Mouse (Mus musculus) heart, postnatal 0 days (tissue): ENCODE measurements at regions not wholly inside any gene's neighbourhood (a gene's known extent, or its start where the extent isn't known, plus 50 kb on each side); places are given as distances from the start of the nearest gene placed in this dataset.
"Not testable (repeated sequence)": the region's sequence is repeated elsewhere in the genome, so short reads cannot be mapped to it uniquely, and the experiment has no call there.

ENCODE experiments used
- ATAC-seq: fragments of 200-750 bp; cut with Nextera tagmentation; 2 replicates; pipeline ENCODE4 v1.8.0; 2017; ENCODE audit warnings: low read depth, moderate number of reproducible peaks, moderate library complexity; ENCODE audit not compliant: insufficient read depth
- DNase-seq: peaks from one replicate; pipeline ENCODE4 v3.0.0-alpha.2; 2016; ENCODE audit warnings: low spot score
- H3K27ac ChIP-seq: fragments of 300-500 bp; sonication (generic); 2 replicates; pipeline ENCODE4 v1.5.1; 2014; ENCODE audit warnings: low read depth, mild to moderate bottlenecking
- H3K27me3 ChIP-seq: fragments of 300-500 bp; sonication (generic); 2 replicates; pipeline ENCODE4 v1.6.1; 2014; ENCODE audit warnings: low read length, mixed read lengths; ENCODE audit not compliant: control insufficient read depth, insufficient read depth
- H3K36me3 ChIP-seq: fragments of 300-500 bp; sonication (generic); replicated peaks from 2 replicates; pipeline ENCODE4 v1.6.1; 2014; ENCODE audit warnings: low read length, mixed read lengths; ENCODE audit not compliant: control insufficient read depth, insufficient read depth
- H3K4me1 ChIP-seq: fragments of 300-500 bp; sonication (generic); 2 replicates; pipeline ENCODE4 v1.6.1; 2014; ENCODE audit warnings: antibody characterized with exemption; ENCODE audit not compliant: control insufficient read depth, insufficient read depth
- H3K4me2 ChIP-seq: fragments of 300-500 bp; sonication (generic); 2 replicates; pipeline ENCODE4 v1.6.1; 2014; ENCODE audit warnings: low read depth, mild to moderate bottlenecking, low read length, moderate library complexity
- H3K4me3 ChIP-seq: fragments of 300-500 bp; sonication (generic); 2 replicates; pipeline ENCODE4 v1.5.1; 2014; ENCODE audit warnings: low read depth, low read length
- H3K9ac ChIP-seq: fragments of 300-500 bp; sonication (generic); replicated peaks from 2 replicates; pipeline ENCODE4 v1.6.1; 2014; ENCODE audit warnings: low read depth, low read length, mixed read lengths
- H3K9me3 ChIP-seq: fragments of 300-500 bp; sonication (generic); replicated peaks from 2 replicates; pipeline ENCODE4 v1.6.1; 2016; ENCODE audit warnings: low read length; ENCODE audit not compliant: control insufficient read depth
- CTCF ChIP-seq: IDR thresholded peaks from 2 replicates; pipeline ENCODE4 v1.5.1; 2016; ENCODE audit warnings: antibody characterized with exemption, control low read depth, low read depth
- EP300 ChIP-seq: IDR thresholded peaks from 2 replicates; pipeline ENCODE4 v1.6.1; 2016; ENCODE audit warnings: antibody characterized with exemption, low read depth
- WGBS: fragments of 180-500 bp; shearing (Covaris S2); extraction: QIAGEN DNeasy Blood & Tissue Kit; methylation state at CpG from one replicate; pipeline ENCODE4 v1.1.7; 2014; 5-methylcytosine and 5-hydroxymethylcytosine counted together

- no peaks in the 10 kb centered on the region for H3K27me3 ChIP-seq
- no peak overlapping the region for H3K9ac ChIP-seq
- TF ChIP-seq CTCF (no peak), EP300 (no peak)
- H3K9me3 ChIP-seq: no peaks in the 10 kb centered on the region
- no peaks in the 10 kb centered on the region for H3K4me1 ChIP-seq
- 75% methylated on average over 4 of the region's 4 CpGs for WGBS
- no peaks in the 10 kb centered on the region for H3K36me3 ChIP-seq
- no peak overlapping the region for H3K4me2 ChIP-seq
- H3K27ac ChIP-seq: no peak overlapping the region
- H3K4me3 ChIP-seq: no peak overlapping the region
- ATAC-seq (no peak), DNase-seq (no peak)
Measured at GRCm38 (mm10) chr6:101674846-101675245, 297.1 kb upstream of the Pdzrn3 start.

GRCm38 (mm10) chr6:101670770-101671169 lies 293.1 kb upstream of the Pdzrn3 start:
- ATAC-seq: no peak
- no peak overlapping the region for H3K27ac ChIP-seq
- H3K4me1 ChIP-seq: no peaks in the 10 kb centered on the region
- H3K4me2 ChIP-seq: no peak overlapping the region
- no peaks in the 10 kb centered on the region for H3K27me3 ChIP-seq
- DNase-seq: no peak
- WGBS: 72% methylated on average over 5 of the region's 5 CpGs
- no peak overlapping the region for H3K9ac ChIP-seq
- H3K4me3 ChIP-seq: no peak overlapping the region
- TF ChIP-seq CTCF (no peak), EP300 (no peak)
- H3K36me3 ChIP-seq: no peaks in the 10 kb centered on the region
- H3K9me3 ChIP-seq: no peaks in the 10 kb centered on the region

- no peaks in the 10 kb centered on the region for H3K36me3 ChIP-seq
- 56% methylated on average over 5 of the region's 5 CpGs for WGBS
- TF ChIP-seq EP300 (no peak), CTCF (no peak)
Measured at GRCm38 (mm10) chr6:101669118-101669845, 291.6 kb upstream of the Pdzrn3 start.

GRCm38 (mm10) chr6:101654351-101654750 lies 276.7 kb upstream of the Pdzrn3 start:
- no peaks in the 10 kb centered on the region for H3K27me3 ChIP-seq
- no peaks in the 10 kb centered on the region for H3K36me3 ChIP-seq
- H3K4me1 ChIP-seq: no peaks in the 10 kb centered on the region
- DNase-seq (no peak), ATAC-seq (no peak)
- no peak overlapping the region for H3K9ac ChIP-seq
- no peak overlapping the region for H3K27ac ChIP-seq
- TF ChIP-seq CTCF (no peak), EP300 (no peak)
- H3K4me2 ChIP-seq: no peak overlapping the region
- H3K4me3 ChIP-seq: no peak overlapping the region
- H3K9me3 ChIP-seq: no peaks in the 10 kb centered on the region
- 84% methylated on average over 6 of the region's 6 CpGs for WGBS

More at GRCm38 (mm10) chr6:101669118-101669845, 291.6 kb upstream of the Pdzrn3 start:
- H3K4me3 ChIP-seq: no peak overlapping the region
- no peak overlapping the region for H3K4me2 ChIP-seq
- no peak overlapping the region for H3K9ac ChIP-seq
- no peaks in the 10 kb centered on the region for H3K9me3 ChIP-seq
- no peaks in the 10 kb centered on the region for H3K27me3 ChIP-seq
- H3K27ac ChIP-seq: no peak overlapping the region
- DNase-seq (no peak), ATAC-seq (no peak)
- H3K4me1 ChIP-seq: no peaks in the 10 kb centered on the region

GRCm38 (mm10) chr6:101650348-101650747 lies 272.7 kb upstream of the Pdzrn3 start:
- 4% methylated on average over 5 of the region's 6 CpGs for WGBS
- not testable (repeated sequence) for H3K27me3 ChIP-seq, ATAC-seq, H3K4me3 ChIP-seq, H3K4me1 ChIP-seq, H3K36me3 ChIP-seq, H3K9me3 ChIP-seq, H3K9ac ChIP-seq, H3K4me2 ChIP-seq, H3K27ac ChIP-seq
- peak; percentile 29 for DNase-seq
- TF ChIP-seq CTCF: peak; percentile 54

- H3K4me3 ChIP-seq: no peak overlapping the region
- no peak overlapping the region for H3K27ac ChIP-seq
- ATAC-seq: no peak
- H3K4me2 ChIP-seq: no peak overlapping the region
- H3K4me1 ChIP-seq: no peaks in the 10 kb centered on the region
- H3K9ac ChIP-seq: no peak overlapping the region
- TF ChIP-seq CTCF (no peak), EP300 (no peak)
- H3K36me3 ChIP-seq: no peaks in the 10 kb centered on the region
- H3K27me3 ChIP-seq: no peaks in the 10 kb centered on the region
- no peak for DNase-seq
- H3K9me3 ChIP-seq: no peaks in the 10 kb centered on the region
- WGBS: 45% methylated on average over 1 of the region's 1 CpGs
Measured at GRCm38 (mm10) chr6:101617295-101617694, 239.6 kb upstream of the Pdzrn3 start.
